Mouse (Mus musculus) MEL (cell line): ENCODE measurements around the gene Meioc. TPM values are rescaled to one million over a fixed set of nuclear protein-coding genes. Genes with fewer than 3 reads are reported as not detected.

Experiments
- DNase-seq: peaks from one replicate; pipeline ENCODE4 v3.0.0; 2011; ENCODE audit warnings: low read depth, low spot score
- H3K27ac ChIP-seq: 2 replicates; pipeline ENCODE4 v1.5.1; 2012; ENCODE audit warnings: low read depth, mild to moderate bottlenecking, control low read depth, low read length, moderate library complexity; ENCODE audit not compliant: control insufficient read depth
- H3K27me3 ChIP-seq, 2 experiments: fragments of 150-350 bp in 1 of 2; sonication (generic) in 1 of 2; 2 replicates each; pipeline ENCODE4 v1.6.1; 2012; ENCODE audit warnings: low read length in 2 of 2, mild to moderate bottlenecking in 2 of 2, improper control_type of control experiment in 1 of 2, moderate library complexity in 1 of 2; ENCODE audit not compliant: insufficient read depth in 2 of 2, control insufficient read depth in 1 of 2
- H3K36me3 ChIP-seq, 2 experiments: 2 replicates each; pipeline ENCODE4 v1.6.1; 2012 to 2014; ENCODE audit warnings: low read length in 2 of 2, improper control_type of control experiment in 1 of 2, inconsistent platforms in 1 of 2, mild to moderate bottlenecking in 1 of 2; ENCODE audit not compliant: insufficient read depth in 2 of 2, control insufficient read depth in 1 of 2
- H3K4me1 ChIP-seq, 2 experiments: fragments of 150-350 bp in 1 of 2; sonication (generic) in 1 of 2; 2 replicates each; pipeline ENCODE4 v1.6.1; 2012; ENCODE audit warnings: low read length in 2 of 2, improper control_type of control experiment in 1 of 2, mild to moderate bottlenecking in 1 of 2; ENCODE audit not compliant: insufficient read depth in 2 of 2, control insufficient read depth in 1 of 2
- H3K4me3 ChIP-seq, 2 experiments: fragments of 150-350 bp in 1 of 2; sonication (generic) in 1 of 2; 2 replicates each; pipeline ENCODE4 v1.5.1; 2012; ENCODE audit warnings: low read depth in 2 of 2, low read length in 2 of 2, mild to moderate bottlenecking in 2 of 2, moderate library complexity in 2 of 2, control low read depth in 1 of 2, improper control_type of control experiment in 1 of 2; ENCODE audit not compliant: control insufficient read depth in 1 of 2, insufficient read depth in 1 of 2
- H3K79me2 ChIP-seq: 2 replicates; pipeline ENCODE4 v1.6.1; 2012; ENCODE audit warnings: mild to moderate bottlenecking, low read length, moderate library complexity; ENCODE audit not compliant: control insufficient read depth, poor library complexity, insufficient read depth
- H3K9ac ChIP-seq: 2 replicates; pipeline ENCODE4 v1.6.1; 2012; ENCODE audit warnings: low read depth, mild to moderate bottlenecking, control low read depth, low read length, moderate library complexity; ENCODE audit not compliant: control insufficient read depth, poor library complexity, severe bottlenecking
- H3K9me3 ChIP-seq: fragments of 150-350 bp; sonication (generic); replicated peaks from 2 replicates; pipeline ENCODE4 v1.6.1; 2012; ENCODE audit warnings: mild to moderate bottlenecking, low read length, improper control_type of control experiment, moderate library complexity; ENCODE audit not compliant: insufficient read depth
- BHLHE40 ChIP-seq: IDR thresholded peaks from 2 replicates; pipeline ENCODE4 v1.6.1; 2012; ENCODE audit warnings: low read depth, mild to moderate bottlenecking, inconsistent platforms, low read length, improper control_type of control experiment, borderline replicate concordance
- CTCF ChIP-seq, 3 experiments: IDR thresholded peaks in 2 of 3; conservative IDR thresholded peaks in 1 of 3; 2 replicates each; pipeline ENCODE4 v1.5.1; 2011 to 2012; ENCODE audit warnings: low read length in 3 of 3, low read depth in 2 of 3, mild to moderate bottlenecking in 2 of 3, improper control_type of control experiment in 1 of 3, inconsistent platforms in 1 of 3, mixed read lengths in 1 of 3, moderate library complexity in 1 of 3; ENCODE audit not compliant: control insufficient read depth in 1 of 3, insufficient read depth in 1 of 3, poor library complexity in 1 of 3, severe bottlenecking in 1 of 3
- E2F4 ChIP-seq: IDR thresholded peaks from 2 replicates; pipeline ENCODE4 v1.6.1; 2011; ENCODE audit warnings: low read depth, low read length, improper control_type of control experiment, borderline replicate concordance
- ELF1 ChIP-seq: IDR thresholded peaks from 2 replicates; pipeline ENCODE4 v1.6.1; 2014; ENCODE audit warnings: low read depth, mild to moderate bottlenecking, inconsistent platforms, low read length, improper control_type of control experiment, moderate library complexity
- GATA1 ChIP-seq: IDR thresholded peaks from 2 replicates; pipeline ENCODE4 v1.6.1; 2011; ENCODE audit warnings: low read depth, low read length, improper control_type of control experiment
- HCFC1 ChIP-seq: IDR thresholded peaks from 2 replicates; pipeline ENCODE4 v1.6.1; 2012; ENCODE audit warnings: low read depth, mild to moderate bottlenecking, inconsistent platforms, low read length, improper control_type of control experiment, moderate library complexity
- MAFK ChIP-seq: IDR thresholded peaks from 2 replicates; pipeline ENCODE4 v1.6.1; 2011; ENCODE audit warnings: low read depth, mild to moderate bottlenecking, low read length, improper control_type of control experiment, borderline replicate concordance
- MAX ChIP-seq: IDR thresholded peaks from 2 replicates; pipeline ENCODE4 v1.6.1; 2011; ENCODE audit warnings: low read length, improper control_type of control experiment
- MEF2A ChIP-seq: IDR thresholded peaks from 2 replicates; pipeline ENCODE4 v1.6.1; 2014; ENCODE audit warnings: low read depth, mild to moderate bottlenecking, inconsistent platforms, low read length, improper control_type of control experiment; ENCODE audit not compliant: poor library complexity, insufficient replicate concordance, severe bottlenecking; ENCODE audit errors: extremely low read depth
- MYB ChIP-seq: IDR thresholded peaks from 2 replicates; pipeline ENCODE4 v1.6.1; 2011; ENCODE audit warnings: mild to moderate bottlenecking, low read depth, low read length, improper control_type of control experiment
- MYC ChIP-seq: IDR thresholded peaks from 2 replicates; pipeline ENCODE4 v1.6.1; 2011; ENCODE audit warnings: low read depth, mild to moderate bottlenecking, low read length, improper control_type of control experiment, moderate library complexity
- NRF1 ChIP-seq: IDR thresholded peaks from 2 replicates; pipeline ENCODE4 v1.6.1; 2014; ENCODE audit warnings: low read depth, mild to moderate bottlenecking, inconsistent platforms, low read length, improper control_type of control experiment, moderate library complexity; ENCODE audit not compliant: poor library complexity, insufficient read depth, severe bottlenecking
- POLR2AphosphoS2 ChIP-seq: IDR thresholded peaks from 2 replicates; pipeline ENCODE4 v1.6.1; 2011; ENCODE audit warnings: low read length, improper control_type of control experiment
- RAD21 ChIP-seq: IDR thresholded peaks from 2 replicates; pipeline ENCODE4 v1.6.1; 2011; ENCODE audit warnings: mild to moderate bottlenecking, low read depth, low read length, improper control_type of control experiment
- RCOR1 ChIP-seq: IDR thresholded peaks from 2 replicates; pipeline ENCODE4 v1.6.1; 2012; ENCODE audit warnings: low read depth, mild to moderate bottlenecking, inconsistent platforms, low read length, improper control_type of control experiment
- SIN3A ChIP-seq: IDR thresholded peaks from 2 replicates; pipeline ENCODE4 v1.6.1; 2012; ENCODE audit warnings: low read length, improper control_type of control experiment, inconsistent platforms
- SMC3 ChIP-seq: IDR thresholded peaks from 2 replicates; pipeline ENCODE4 v1.6.1; 2011; ENCODE audit warnings: low read depth, low read length, improper control_type of control experiment
- TAL1 ChIP-seq: IDR thresholded peaks from 2 replicates; pipeline ENCODE4 v1.6.1; 2012; ENCODE audit warnings: mild to moderate bottlenecking, inconsistent platforms, low read length, moderate library complexity, mixed read lengths
- USF1 ChIP-seq: IDR thresholded peaks from 2 replicates; pipeline ENCODE4 v1.6.1; 2014; ENCODE audit warnings: low read depth, mild to moderate bottlenecking, inconsistent platforms, low read length, improper control_type of control experiment, moderate library complexity
- USF2 ChIP-seq, 2 experiments: IDR thresholded peaks; 2 replicates each; pipeline ENCODE4 v1.6.1; 2011 to 2012; ENCODE audit warnings: improper control_type of control experiment in 2 of 2, low read length in 2 of 2, borderline replicate concordance in 1 of 2, inconsistent platforms in 1 of 2, low read depth in 1 of 2, mild to moderate bottlenecking in 1 of 2; ENCODE audit not compliant: insufficient read depth in 1 of 2
- ZC3H11A ChIP-seq: IDR thresholded peaks from 2 replicates; pipeline ENCODE4 v1.6.1; 2012; ENCODE audit warnings: low read depth, mild to moderate bottlenecking, inconsistent platforms, low read length, improper control_type of control experiment
- ZMIZ1 ChIP-seq: IDR thresholded peaks from 2 replicates; pipeline ENCODE4 v1.6.1; 2012; ENCODE audit warnings: low read depth, mild to moderate bottlenecking, inconsistent platforms, low read length, improper control_type of control experiment, moderate library complexity
- ZNF384 ChIP-seq: IDR thresholded peaks from 2 replicates; pipeline ENCODE4 v1.6.1; 2012; ENCODE audit warnings: low read depth, mild to moderate bottlenecking, inconsistent platforms, low read length, improper control_type of control experiment
- polyA plus RNA-seq, 2 experiments: library from polyadenylated mRNA; stranded (reverse) in 1 of 2; unstranded in 1 of 2; fragments of >175 nt in 1 of 2; fragments of >200 nt in 1 of 2; gene quantifications; 2 replicates each; pipeline versions ENCODE4 v1.2.1 to v1.2.4; 2012; ENCODE audit warnings: low replicate concordance in 2 of 2, low read depth in 1 of 2; ENCODE audit not compliant: insufficient read length in 2 of 2, insufficient read depth in 1 of 2, missing spikeins in 1 of 2
- total RNA-seq: library from RNA; depleted of rRNA; stranded (reverse); fragments of 300-350 nt; gene quantifications from 2 replicates; pipeline ENCODE4 v1.2.3, GENCODE M21; 2012

Meioc gene
- total and polyA plus RNA-seq, 3 experiments = 0.06 TPM; not detected in 2

GRCm38 (mm10) chr11:102655888-102656287, 7.6 kb upstream of the Meioc start:
- Histone ChIP-seq H3K27me3 (no peaks in the 10 kb centered on the region; a peak in 1 of 4 replicates), H3K4me1 (peaks cover 0 to 4% of the 10 kb centered on the region in 2 experiments; a peak in 2 of 4 replicates), H3K79me2 (no peaks in the 10 kb centered on the region), H3K9ac (no peak overlapping the region), H3K4me3 (no peak overlapping the region), H3K27ac (no peak overlapping the region), H3K9me3 (no peaks in the 10 kb centered on the region), H3K36me3 (peaks cover 0 to 4% of the 10 kb centered on the region in 2 experiments; a peak in 2 of 4 replicates)
- DNase-seq = no peak
- TF ChIP-seq HCFC1 = no peak
- TF ChIP-seq ZNF384 = no peak
- no peak for TF ChIP-seq ELF1
- no peak for TF ChIP-seq POLR2AphosphoS2
- no peak for TF ChIP-seq USF1
- TF ChIP-seq RAD21 = no peak
- no peak for TF ChIP-seq RCOR1
- TF ChIP-seq TAL1 = no peak
- no peak for TF ChIP-seq MAX

DNA sequence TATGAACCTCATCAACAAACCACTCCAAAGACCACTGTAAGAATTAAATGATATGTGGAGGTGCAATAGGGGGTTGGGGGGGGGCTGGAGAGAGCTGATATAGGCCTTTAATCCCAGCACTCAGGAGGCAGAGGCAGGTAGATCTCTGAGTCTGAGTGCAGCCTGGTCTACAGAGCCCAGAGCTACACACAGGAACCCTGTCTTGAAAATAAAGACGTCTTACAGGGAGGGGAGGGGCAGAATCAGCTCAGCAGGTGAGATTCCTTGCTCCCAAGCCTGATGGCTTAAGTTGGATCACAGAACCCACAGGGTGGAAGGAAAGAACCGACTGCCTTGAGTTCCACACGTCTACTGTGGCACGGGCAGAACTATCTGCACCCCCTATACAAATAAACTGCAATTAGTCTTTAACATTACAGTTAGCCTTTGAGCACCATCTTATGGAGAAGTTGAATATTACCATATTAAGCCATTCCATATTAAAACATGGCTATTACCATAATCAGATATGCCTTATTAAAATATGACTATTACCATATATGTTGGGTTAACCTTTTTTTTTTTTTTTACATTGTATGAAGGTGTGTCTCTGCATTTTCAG, 7.1 kb upstream of the Meioc start:
- peak; percentile 43 for TF ChIP-seq SMC3
- no peak for TF ChIP-seq POLR2AphosphoS2
- TF ChIP-seq E2F4 = no peak
- TF ChIP-seq MAX = no peak
- TF ChIP-seq CTCF (IDR thresholded peaks at IDR 0.05 in 2 of 3, conservative IDR thresholded peaks at IDR 0.05 in 1 of 3; ENCODE audit: control insufficient read depth in 1 of 3, insufficient read depth in 1 of 3, low read depth in 2 of 3, low read length in 3 of 3, poor library complexity in 1 of 3, severe bottlenecking in 1 of 3) = peak in 2 of 3 experiments; percentile 41 to 70; a peak in 4 of 6 replicates
- 0 out of 2 replicates have a peak, but pooled peaks have one; percentile 16 for TF ChIP-seq MYC
- peak; percentile 39; the same call in 1 of the 2 replicates for TF ChIP-seq GATA1
- TF ChIP-seq MAFK = no peak
- TF ChIP-seq ZC3H11A = peak; percentile 40
- TF ChIP-seq NRF1 = no peak
- no peak for TF ChIP-seq ELF1
- no peak for TF ChIP-seq ZMIZ1
- TF ChIP-seq MEF2A = no peak
- no peak for TF ChIP-seq BHLHE40
- TF ChIP-seq MYB = no peak
- TF ChIP-seq USF2 (IDR thresholded peaks at IDR 0.05; ENCODE audit: borderline replicate concordance in 1 of 2, insufficient read depth in 1 of 2, low read depth in 1 of 2, low read length in 2 of 2) = no peak
- peak; percentile 82 for TF ChIP-seq RAD21
- TF ChIP-seq USF1 = no peak
- 0 out of 2 replicates have a peak, but pooled peaks have one; percentile 15 for TF ChIP-seq SIN3A
- peak; percentile 74 for TF ChIP-seq ZNF384
- peaks cover 0 to 2% of the 10 kb centered on the region in 2 experiments; a peak in 1 of 4 replicates for H3K27me3 ChIP-seq
- peaks cover 0 to 4% of the 10 kb centered on the region in 2 experiments; a peak in 2 of 4 replicates for H3K4me1 ChIP-seq
- peaks cover 0 to 4% of the 10 kb centered on the region in 2 experiments; a peak in 2 of 4 replicates for H3K36me3 ChIP-seq
- peak overlapping the region; percentile 9 to 12; a peak in 1 of 4 replicates for H3K4me3 ChIP-seq
- no peaks in the 10 kb centered on the region for H3K9me3 ChIP-seq
- H3K27ac ChIP-seq = no peak overlapping the region
- no peaks in the 10 kb centered on the region for H3K79me2 ChIP-seq
- no peak overlapping the region; the same call in 1 of the 2 replicates for H3K9ac ChIP-seq
- peak; percentile 64 for DNase-seq
